Mouse (Mus musculus) ES-E14 (cell line): ENCODE results near the gene Akt1s1.
A peak's percentile ranks its signal among the peaks of the same experiment; 100 is the strongest.

ENCODE experiments used
- CHD2 ChIP-seq: IDR thresholded peaks from 2 replicates; pipeline ENCODE4 v1.6.1; 2014; ENCODE audit warnings: mild to moderate bottlenecking, low read depth, low read length, inconsistent platforms
- HCFC1 ChIP-seq: IDR thresholded peaks from 2 replicates; pipeline ENCODE4 v1.6.1; 2012; ENCODE audit warnings: low read length, inconsistent platforms, borderline replicate concordance; ENCODE audit not compliant: insufficient read depth
- MAFK ChIP-seq: IDR thresholded peaks from 2 replicates; pipeline ENCODE4 v1.6.1; 2014; ENCODE audit warnings: mild to moderate bottlenecking, low read depth, low read length, inconsistent platforms; ENCODE audit not compliant: insufficient read depth
- ZC3H11A ChIP-seq: IDR thresholded peaks from 2 replicates; pipeline ENCODE4 v1.6.1; 2012; ENCODE audit warnings: low read depth, mild to moderate bottlenecking, inconsistent platforms, low read length, borderline replicate concordance

DNA sequence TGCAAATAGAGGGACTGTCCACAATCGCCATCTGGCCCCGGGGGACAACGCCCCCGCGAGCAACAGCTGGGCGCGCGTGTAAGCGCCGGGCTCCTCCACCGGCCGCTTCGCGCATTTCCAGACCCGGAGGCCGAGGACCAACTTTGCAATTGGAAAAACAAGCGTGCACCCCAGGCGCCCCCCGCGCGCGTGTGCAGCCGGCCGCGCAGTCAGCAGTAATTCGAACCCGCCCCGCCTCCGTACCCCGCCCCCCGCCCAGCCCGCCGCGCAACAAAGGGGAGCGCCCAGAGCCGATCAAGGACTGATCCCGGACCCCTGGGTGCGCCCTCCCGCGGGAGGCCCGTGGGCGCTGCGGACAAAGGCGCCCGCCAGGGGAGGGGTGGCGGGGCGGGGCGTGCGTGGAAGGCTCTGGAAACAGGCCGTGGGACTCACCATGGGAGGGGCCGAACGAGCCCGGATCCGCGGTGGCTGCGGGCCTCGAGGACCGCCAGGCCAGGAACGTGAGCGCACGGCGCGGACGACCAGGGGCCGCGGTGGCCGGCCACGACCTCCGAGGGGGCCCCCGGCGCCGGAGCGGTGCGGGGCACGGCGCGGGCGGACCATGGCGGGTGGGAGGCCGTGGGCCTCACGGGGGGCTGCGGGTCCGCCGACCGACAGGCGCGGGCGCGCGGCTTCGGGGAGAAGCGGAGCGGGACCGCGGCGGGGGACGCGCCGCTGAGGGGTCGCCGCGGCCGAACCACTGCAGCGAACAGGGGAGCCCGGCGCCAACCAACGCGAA, 20.3 kb downstream of the Akt1s1 start:
- no peak for TF ChIP-seq HCFC1
- TF ChIP-seq ZC3H11A, result no peak
- TF ChIP-seq MAFK, result peak; percentile 64; the same call in 1 of the 2 replicates
- TF ChIP-seq CHD2, result no peak
